Mouse (Mus musculus) thymus, adult 2 months (tissue): ENCODE measurements around the gene Rpl14. TPM values are rescaled to one million over a fixed set of nuclear protein-coding genes. Genes with fewer than 3 reads are reported as not detected.

ENCODE experiments used
- DNase-seq: peaks from one replicate; pipeline ENCODE4 v3.0.0; 2021
- H3K27ac ChIP-seq: fragments of 200-500 bp; 2 replicates; pipeline ENCODE4 v1.5.1; 2012; ENCODE audit warnings: low read length, control low read depth; ENCODE audit not compliant: control insufficient read depth, insufficient read depth
- H3K27me3 ChIP-seq: fragments of 200-500 bp; 2 replicates; pipeline ENCODE4 v1.6.1; 2012; ENCODE audit warnings: mild to moderate bottlenecking, low read length, moderate library complexity, mixed read lengths; ENCODE audit not compliant: control insufficient read depth, insufficient read depth
- H3K36me3 ChIP-seq: fragments of 200-500 bp; 2 replicates; pipeline ENCODE4 v1.6.1; 2012; ENCODE audit warnings: mild to moderate bottlenecking, low read length, moderate library complexity; ENCODE audit not compliant: control insufficient read depth, insufficient read depth
- H3K4me1 ChIP-seq: fragments of 200-500 bp; replicated peaks from 2 replicates; pipeline ENCODE4 v1.6.1; 2012; ENCODE audit warnings: low read length; ENCODE audit not compliant: control insufficient read depth, insufficient read depth
- H3K4me3 ChIP-seq: fragments of 200-500 bp; 2 replicates; pipeline ENCODE4 v1.5.1; 2012; ENCODE audit warnings: mild to moderate bottlenecking, low read length, control low read depth, moderate library complexity; ENCODE audit not compliant: control insufficient read depth, insufficient read depth
- CTCF ChIP-seq: fragments of 200-500 bp; IDR thresholded peaks from 2 replicates; pipeline ENCODE4 v1.5.1; 2012; ENCODE audit warnings: mild to moderate bottlenecking, control low read depth, low read length, moderate library complexity, borderline replicate concordance; ENCODE audit not compliant: control insufficient read depth, poor library complexity, insufficient read depth; ENCODE audit errors: extremely low read depth
- POLR2A ChIP-seq: fragments of 200-500 bp; IDR thresholded peaks from 2 replicates; pipeline ENCODE4 v1.6.1; 2012; ENCODE audit warnings: mild to moderate bottlenecking, low read length, control low read depth, moderate library complexity; ENCODE audit not compliant: control insufficient read depth, poor library complexity, insufficient read depth; ENCODE audit errors: extremely low read depth
- WGBS: fragments of 180-500 bp; shearing (Covaris S2); methylation state at CpG from one replicate; pipeline ENCODE4 v1.1.7; 2018; 5-methylcytosine and 5-hydroxymethylcytosine counted together
- polyA plus RNA-seq: library from polyadenylated mRNA; depleted of rRNA; stranded (reverse); fragments of >200 nt; gene quantifications from 2 replicates; pipeline ENCODE4 v1.2.3, GENCODE M21; 2012

Rpl14 gene
- polyA plus RNA-seq, 1 experiment, result 585 TPM

GRCm38 (mm10) chr9:120602172-120602838, 31.1 kb downstream of the Rpl14 start:
- Histone ChIP-seq H3K36me3 (no peaks in the 10 kb centered on the region), H3K4me3 (no peak overlapping the region), H3K27ac (no peak overlapping the region), H3K4me1 (no peaks in the 10 kb centered on the region; the same call in 1 of the 2 replicates), H3K27me3 (no peaks in the 10 kb centered on the region)
- TF ChIP-seq CTCF (no peak), POLR2A (no peak)
- DNase-seq, result no peak
- WGBS, result 68% methylated on average over 17 of the region's 17 CpGs

DNA sequence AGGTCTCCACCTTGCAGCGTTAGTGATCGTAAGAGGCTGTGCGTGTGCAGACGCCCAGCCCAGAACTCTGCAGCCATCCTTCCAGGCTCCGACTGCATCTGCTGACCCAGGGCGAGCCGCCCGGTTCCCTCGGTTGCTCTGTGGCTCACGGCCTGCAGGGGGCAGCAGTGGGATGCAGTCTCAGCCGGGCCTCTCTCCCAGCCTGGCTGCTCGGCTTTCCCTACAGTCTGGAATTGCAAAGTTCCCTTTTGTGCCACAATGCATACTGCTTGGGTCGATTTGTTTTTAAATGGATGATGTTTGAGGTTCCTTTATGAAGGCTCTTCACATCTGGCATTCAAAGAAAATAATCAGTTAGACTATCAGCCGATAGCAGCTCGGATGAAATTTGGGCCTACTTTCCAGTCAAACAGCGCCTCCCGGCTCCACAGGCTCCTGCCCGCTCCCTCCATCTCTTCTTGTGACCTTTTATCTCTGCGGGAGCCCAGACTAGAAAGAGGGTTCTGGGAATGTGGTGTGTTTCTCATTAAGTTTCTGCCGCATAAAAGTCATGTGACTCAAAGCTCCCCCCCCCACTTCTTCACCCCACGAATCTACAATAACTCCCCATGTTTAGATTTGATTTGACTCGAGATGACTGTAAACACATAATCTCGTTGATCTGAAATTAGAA, 31.7 kb downstream of the Rpl14 start:
- Histone ChIP-seq H3K4me1 (no peaks in the 10 kb centered on the region; the same call in 1 of the 2 replicates), H3K27ac (no peak overlapping the region), H3K36me3 (no peaks in the 10 kb centered on the region), H3K4me3 (no peak overlapping the region), H3K27me3 (no peaks in the 10 kb centered on the region)
- DNase-seq, result peak; percentile 76
- WGBS, result 32% methylated on average over 23 of the region's 23 CpGs
- TF ChIP-seq POLR2A, result no peak
- TF ChIP-seq CTCF, result peak; percentile 94

GRCm38 (mm10) chr9:120603512-120603908, 32.3 kb downstream of the Rpl14 start:
- H3K4me3 ChIP-seq, result no peak overlapping the region
- H3K36me3 ChIP-seq, result no peaks in the 10 kb centered on the region
- H3K4me1 ChIP-seq, result no peaks in the 10 kb centered on the region; the same call in 1 of the 2 replicates
- WGBS, result 84% methylated on average over 10 of the region's 10 CpGs
- no peaks in the 10 kb centered on the region for H3K27me3 ChIP-seq
- no peak for TF ChIP-seq CTCF
- no peak for TF ChIP-seq POLR2A
- no peak for DNase-seq
- no peak overlapping the region for H3K27ac ChIP-seq

DNA sequence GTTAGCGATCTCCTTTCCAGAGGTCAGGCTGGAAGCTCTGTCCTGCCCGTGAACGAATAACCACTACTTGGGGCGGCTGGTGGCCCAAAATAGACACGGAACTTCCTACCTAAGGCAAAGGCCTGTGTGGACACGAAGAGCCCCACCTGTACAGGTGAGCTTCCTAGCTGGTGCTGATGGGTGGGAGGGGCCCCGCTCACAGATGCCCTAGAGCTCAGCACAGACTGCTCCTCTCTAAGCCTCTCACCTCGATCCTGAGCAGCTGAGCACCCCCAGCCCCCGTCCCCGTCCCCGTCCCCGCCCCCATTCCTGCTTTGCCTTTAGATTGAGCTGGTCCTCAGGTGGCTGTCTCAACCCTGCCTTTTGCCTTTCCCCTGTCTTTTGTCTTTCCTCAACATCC, 32.7 kb downstream of the Rpl14 start:
- no peaks in the 10 kb centered on the region for H3K27me3 ChIP-seq
- H3K4me3 ChIP-seq, result no peak overlapping the region
- no peaks in the 10 kb centered on the region for H3K36me3 ChIP-seq
- 87% methylated on average over 11 of the region's 12 CpGs for WGBS
- no peak for TF ChIP-seq POLR2A
- no peak for TF ChIP-seq CTCF
- no peaks in the 10 kb centered on the region; the same call in 1 of the 2 replicates for H3K4me1 ChIP-seq
- no peak for DNase-seq
- no peak overlapping the region for H3K27ac ChIP-seq

GRCm38 (mm10) chr9:120611055-120611454, 39.8 kb downstream of the Rpl14 start:
- Histone ChIP-seq H3K27ac (no peak overlapping the region), H3K27me3 (no peaks in the 10 kb centered on the region), H3K36me3 (no peaks in the 10 kb centered on the region), H3K4me1 (no peaks in the 10 kb centered on the region), H3K4me3 (no peak overlapping the region)
- no peak for DNase-seq
- TF ChIP-seq POLR2A (no peak), CTCF (no peak)

GRCm38 (mm10) chr9:120614059-120614458, 42.8 kb downstream of the Rpl14 start:
- Histone ChIP-seq H3K27me3 (no peaks in the 10 kb centered on the region), H3K27ac (no peak overlapping the region), H3K36me3 (no peaks in the 10 kb centered on the region), H3K4me1 (no peaks in the 10 kb centered on the region), H3K4me3 (no peak overlapping the region)
- WGBS, result 93% methylated on average over 6 of the region's 6 CpGs
- no peak for TF ChIP-seq CTCF
- TF ChIP-seq POLR2A, result no peak
- DNase-seq, result no peak
